Mouse (Mus musculus): ENCODE measurements around the gene Faf1. TPM values are rescaled to one million over a fixed set of nuclear protein-coding genes. Genes with fewer than 3 reads are reported as not detected.

Faf1 gene
- 1 to 10 TPM; 3.2 to 7.3 TPM for polyA plus RNA-seq (2017; shearing (Covaris generic))

DNA sequence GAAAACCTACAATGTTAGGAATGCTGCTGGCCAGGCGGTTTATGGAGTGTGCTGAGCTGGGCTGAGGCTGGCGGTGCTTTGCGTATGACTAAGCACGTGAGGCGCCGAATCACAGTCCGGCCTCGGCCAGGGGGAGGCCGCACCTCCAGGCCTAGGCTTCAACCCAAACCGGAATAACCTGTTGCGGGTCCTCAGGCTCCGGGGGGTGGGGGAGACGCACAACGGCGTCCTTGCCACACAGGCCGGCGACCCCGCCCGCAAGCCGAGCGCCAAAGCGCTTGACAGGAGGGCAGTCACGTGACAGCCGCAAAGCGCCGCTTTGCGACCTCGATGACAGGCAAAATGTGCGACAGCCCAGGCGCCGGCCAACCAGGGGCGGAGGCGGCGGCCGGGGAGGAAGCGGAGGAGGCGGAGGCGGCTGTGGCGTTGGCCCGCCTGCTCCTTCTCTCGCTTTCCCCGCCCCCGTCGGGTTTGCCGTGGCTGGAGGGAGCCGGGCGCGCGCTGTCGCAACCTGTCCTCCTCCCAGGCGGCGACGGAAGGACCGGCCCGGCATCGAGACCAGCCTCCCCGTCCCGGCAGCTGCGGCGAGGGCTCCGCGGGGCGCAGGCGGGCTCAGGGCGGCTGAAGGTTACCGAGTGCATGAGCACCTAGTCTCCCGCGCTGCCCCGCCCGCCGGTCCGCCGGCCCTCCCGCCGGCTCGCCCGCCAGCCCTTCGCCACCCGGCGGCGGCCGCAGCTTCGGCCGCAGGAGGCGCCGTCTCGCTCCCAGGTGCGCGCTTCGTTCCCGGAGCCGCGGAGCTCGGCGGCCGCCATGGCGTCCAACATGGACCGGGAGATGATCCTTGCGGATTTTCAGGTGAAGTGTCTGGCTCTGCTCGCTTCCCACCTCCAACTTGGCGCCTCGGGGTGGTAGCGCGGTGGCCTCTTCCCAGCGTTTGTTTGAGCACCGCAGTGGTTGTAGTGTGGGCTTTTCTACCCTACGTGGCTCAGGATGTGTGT, at the start of gene Faf1:
Faf1 (plus strand) TSS at position 371 of the 998 bp plus-strand sequence.
- peak; percentile 89 for ATAC-seq

DNA sequence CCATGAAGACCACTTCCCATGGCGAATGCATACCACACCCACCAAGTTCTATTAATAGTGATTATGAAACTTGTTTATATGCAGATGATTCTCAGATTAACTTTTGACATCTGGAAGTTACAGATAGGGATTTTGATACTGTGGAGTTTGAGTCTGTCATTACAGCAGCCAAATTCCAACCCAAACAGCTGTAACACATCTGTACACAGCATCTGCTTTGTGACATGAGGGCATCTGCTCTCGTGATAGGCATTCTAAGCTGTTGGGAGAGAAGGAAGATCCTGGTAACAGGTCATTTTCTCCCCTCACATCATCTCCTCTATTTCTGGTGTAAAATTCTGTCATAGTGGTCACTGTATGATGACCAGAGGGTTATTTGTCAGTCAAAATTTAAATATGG, 46.2 kb upstream of the Faf1 start:
- no peak for ATAC-seq

DNA sequence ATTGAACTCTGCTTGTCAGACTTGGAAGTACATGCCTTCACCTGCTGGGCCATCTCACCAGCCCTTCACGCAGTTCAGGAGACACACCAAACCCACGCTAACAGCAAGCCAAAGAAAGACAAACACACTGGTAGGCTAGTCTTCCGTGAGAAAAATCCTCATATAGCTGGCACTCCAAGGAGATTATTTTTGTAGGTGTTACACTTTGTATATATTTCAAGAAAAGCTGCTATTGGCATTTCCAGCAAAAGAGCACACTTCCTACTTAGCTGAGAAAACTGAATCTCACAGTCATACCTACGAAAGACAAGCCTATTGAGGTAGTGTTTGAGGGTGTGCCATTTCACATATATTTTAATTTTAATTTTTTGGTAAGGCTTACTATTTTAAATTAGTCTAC, 45.4 kb upstream of the Faf1 start:
- no peak for ATAC-seq

DNA sequence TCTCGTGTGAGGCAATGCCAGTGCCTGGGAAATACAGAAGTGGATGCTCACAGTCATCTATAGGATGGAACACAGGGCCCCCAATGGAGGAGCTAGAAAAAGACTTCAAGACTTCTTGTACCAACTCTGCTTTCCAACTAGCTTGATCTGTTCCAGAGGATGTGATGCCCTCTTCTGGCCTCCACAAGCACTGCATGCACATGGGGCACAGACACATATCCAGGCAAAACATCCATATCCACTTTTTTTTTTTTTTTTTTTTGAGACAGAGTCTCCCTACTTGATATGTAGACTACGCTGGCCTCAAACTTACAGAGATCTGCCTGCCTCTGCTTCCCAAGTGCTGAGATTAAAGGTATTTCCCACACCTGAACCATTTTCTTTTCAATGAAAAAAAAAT, 41.4 kb upstream of the Faf1 start:
- no peak for ATAC-seq

DNA sequence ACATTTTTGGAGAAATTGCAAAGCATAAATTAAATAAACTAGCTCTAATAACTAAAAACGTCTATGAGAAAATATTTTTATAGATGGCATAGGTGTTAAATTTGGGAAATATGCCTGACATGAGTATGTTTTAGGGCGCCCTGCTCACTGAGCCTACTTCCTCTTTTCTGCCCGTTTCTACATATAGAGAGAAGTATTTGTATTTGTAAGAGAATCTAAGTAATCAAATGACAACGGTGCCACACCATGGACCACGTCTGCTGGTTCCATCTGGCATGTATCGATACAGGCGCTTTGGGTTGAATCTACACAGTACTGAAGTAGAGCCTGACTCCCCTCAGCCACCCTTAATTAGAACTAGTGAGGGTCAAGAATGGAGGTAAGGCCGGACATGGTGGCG, 37.0 kb upstream of the Faf1 start:
- no peak for ATAC-seq

DNA sequence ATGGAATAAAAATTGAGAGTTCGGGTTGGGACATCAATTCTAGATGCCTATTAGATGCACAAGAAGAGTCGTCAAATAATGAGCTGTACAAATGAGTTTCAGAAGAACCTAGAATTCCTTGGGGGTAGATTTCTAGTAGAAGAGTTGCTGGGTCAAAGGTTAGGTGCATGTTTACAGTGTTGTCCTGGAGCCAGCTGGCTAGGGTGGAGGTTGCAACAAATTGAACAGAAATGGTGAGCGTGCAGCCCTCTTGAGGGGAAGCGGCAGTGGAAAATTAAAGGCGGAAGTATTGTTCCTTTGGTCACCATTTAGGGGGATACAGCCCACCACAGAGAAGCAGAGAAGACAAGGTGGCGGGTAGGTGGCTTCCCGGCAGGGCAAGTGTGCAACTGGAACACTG, 36.2 kb upstream of the Faf1 start:
- ATAC-seq, result no peak

DNA sequence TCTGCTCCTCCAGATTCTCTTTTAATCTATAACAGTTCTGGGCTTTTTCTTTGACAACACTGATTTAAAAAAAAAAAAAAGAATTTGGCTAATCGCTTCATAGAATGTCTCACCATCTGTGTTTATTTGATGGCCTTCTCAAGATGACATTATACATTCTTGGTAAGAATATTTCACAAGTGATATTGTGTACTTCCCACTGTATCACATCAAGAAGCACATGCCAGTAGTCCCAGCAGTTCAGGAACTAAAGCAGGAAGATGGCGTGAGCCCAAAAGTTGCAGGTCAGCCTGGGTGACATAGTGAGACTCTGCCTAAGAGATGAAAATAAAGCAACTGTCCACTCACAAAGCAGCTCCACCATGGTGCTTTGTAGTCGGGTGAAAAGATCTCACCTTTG, 34.9 kb upstream of the Faf1 start:
- no peak for ATAC-seq

DNA sequence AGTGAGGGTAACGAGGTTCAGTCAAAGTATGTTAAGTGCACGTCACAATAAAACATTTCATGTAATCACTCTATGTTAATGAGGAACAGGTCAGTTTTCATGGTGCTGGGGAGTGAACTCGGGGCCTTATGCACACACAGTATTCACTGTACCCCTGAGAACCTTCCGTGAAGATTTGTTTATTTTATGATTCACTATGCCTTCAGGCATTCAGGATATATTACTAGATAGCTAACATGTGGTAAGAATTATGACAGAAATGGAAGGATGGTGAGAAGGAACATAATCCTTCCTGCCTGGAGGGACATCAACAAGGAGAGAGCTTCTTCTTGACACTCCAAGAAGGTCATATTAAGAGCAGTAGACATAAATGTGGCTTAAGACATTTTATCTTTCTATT, 29.1 kb upstream of the Faf1 start:
- ATAC-seq, result no peak

DNA sequence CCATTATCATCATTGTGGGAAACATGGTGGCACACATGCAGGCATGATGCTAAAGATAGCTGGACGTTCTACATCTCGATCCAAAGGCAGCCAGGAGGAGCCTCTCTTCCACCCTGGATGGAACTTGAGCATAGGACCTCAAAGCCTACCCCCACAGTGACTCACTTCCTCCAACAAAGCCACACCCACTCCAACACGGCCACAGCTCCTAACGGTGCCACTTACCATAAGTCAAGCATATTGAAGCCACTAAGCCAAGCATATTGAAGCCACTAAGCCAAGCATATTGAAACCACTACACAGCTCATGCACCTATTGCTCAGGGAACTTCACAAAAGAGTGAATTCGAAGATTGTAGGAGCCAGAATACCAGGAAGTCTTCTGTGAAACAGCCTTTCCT, 27.1 kb upstream of the Faf1 start:
- ATAC-seq, result no peak

DNA sequence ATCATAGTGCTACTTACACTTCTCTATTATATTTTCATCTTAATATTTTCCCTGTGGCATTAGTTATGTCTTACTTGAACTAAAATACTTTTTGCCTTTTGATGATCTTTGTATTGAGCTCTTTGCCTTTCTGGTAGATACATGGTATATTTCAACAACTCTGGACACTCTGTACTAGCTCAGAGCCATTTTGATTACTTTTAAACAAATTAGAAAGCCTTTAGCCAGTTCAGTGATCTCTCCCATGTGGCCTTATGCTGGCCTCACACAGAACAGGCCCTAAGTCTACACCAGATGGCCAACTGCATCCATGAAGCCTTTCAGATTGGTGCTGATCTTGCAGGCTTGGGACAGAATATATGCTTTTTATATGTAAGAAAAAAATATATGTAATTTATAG, 23.1 kb upstream of the Faf1 start:
- ATAC-seq, result no peak

DNA sequence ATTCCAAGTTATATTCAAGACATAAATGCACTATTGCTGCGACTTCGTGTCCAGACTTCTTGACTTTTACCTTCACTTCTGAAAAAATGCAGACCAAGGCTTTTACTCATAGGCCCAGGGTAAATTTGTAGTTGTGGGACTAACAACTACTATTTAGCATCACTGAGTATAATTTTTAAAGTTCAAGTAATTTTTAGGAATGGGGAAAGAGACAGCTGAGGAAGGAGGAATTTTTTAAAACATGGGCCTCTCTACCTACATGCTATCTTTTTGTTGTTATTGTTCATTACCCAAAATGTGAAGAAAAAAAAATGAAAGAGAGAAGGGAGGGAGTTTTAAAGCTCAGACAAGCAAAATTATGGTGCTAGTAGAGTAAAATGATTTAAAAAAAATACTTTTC, 21.7 kb upstream of the Faf1 start:
- ATAC-seq, result no peak

DNA sequence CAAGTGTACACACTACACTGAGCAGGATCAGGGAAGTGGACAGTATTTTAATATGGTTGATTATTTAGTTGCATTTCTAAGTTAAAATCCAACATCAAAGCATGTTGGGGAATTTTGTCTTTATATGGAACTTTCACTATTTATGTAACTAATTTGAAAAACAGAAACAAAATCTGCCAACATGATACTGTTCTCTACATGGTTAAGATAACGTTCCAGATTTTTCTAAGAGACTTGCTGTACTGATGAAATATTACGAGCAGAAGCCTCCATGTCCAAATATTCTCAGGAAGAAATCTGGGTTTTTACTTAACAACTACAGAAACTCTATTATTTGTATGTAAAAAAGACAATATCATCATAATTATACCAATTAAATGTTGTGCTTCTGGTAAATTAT, 20.6 kb upstream of the Faf1 start:
- no peak for ATAC-seq

DNA sequence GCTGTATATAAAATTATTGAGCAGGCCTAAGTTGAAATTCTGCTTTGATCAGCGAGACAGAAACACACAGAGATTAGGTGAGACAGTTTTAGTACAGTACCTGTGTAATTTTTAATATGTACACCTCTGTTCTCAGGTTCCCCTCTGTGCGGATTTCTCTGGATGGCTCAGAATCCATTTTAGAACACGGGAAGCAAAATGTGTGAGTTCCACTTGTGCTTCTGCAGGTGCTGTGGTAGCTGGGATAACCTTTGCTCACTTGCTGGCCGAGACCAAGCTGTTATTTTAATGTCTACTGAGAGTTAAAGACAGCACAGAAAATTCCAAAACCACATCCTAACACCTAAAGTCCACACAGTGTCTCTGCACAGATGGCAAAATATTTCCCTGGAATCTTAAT, 20.1 kb upstream of the Faf1 start:
- ATAC-seq, result no peak

DNA sequence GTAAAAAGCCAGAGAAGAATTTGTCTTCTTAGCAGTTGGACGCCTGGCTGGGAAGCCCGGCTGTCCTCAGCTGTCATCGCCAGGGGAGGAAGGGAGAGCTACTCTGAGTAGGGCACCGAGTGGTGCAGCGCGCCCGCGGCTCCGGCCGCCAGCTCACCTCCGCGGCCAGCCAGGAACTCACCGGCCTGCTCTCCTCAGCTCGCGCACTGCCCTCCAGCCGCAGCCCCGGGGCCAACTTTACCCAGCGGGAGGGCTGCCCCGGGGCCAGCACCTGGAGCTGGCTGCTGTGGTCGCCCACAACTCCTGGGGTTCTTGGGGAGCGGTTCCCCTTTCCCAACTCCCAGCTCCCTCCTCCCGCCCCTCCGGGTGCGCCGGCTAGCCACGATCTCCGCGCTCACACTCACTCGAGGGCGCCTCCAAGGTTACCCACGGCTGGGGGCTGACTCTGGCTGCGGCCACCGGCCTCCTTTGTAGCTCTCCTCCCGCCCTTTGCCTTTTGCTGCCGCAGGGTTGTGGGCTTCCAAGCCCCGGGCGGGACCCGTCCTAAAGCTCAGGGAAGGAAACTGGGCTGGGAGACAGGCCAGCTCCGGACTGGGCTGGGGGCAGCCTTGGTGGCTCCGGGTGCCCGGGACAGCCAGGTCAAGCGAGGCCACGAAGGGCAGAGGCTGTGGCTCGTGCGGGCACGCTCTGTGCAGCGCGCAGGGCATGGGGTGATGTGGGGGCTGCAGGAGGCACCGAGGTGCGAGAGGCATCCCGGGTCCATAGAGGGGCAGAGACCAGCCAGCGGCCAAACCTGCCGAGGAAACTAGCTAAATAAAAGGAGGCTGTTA, 19.2 kb upstream of the Faf1 start:
- peak; percentile 58 for ATAC-seq

DNA sequence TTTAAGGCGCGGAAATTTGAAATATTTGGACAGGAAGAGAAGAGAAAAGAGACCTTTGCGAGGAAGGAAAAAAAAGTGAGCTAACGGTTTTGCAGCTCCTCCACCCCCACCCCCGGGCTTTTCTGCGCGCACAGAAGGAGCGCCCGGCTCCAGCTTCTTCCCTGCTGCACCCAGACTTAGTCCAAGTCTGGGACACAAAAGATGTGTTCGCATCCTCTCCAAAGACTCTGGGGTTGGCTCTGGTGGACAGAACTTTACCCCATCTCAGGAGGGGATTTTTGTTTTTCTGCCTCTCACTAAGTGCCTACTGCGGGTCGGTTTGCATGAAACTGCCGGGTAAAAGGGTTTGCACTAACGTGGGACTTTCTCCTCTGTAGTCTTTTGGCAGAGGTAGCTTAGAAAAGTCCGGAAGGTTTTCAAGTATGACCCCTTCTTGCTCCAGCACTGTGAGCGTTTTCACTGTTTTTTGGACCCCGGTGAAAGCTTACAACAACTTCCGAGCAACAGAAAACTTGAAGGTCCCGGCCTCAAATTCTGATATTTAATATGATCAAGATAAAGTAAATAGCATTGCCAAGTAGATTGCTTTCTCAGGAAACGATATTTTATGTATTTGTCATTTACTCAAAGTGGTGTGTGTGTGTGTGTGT, 18.4 kb upstream of the Faf1 start:
- ATAC-seq, result peak; percentile 60

DNA sequence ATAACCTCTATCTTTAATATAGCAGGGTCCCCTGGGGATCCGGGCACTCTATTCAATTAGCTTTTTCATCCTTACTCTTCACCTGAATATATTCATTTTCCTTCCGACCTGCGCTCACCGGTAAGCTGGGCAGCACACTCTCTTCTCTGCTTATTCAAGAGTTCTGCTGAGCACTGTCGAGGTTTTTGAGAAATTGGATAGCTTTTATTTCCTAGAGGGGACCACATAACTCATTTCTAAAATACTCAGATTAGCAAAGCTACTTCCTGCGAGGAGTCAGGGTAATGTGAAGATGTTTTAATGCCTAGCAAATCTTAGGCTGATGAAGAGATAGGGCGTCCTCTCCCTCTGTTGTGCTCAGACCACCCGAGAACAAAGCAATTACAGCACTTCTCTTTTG, 17.6 kb upstream of the Faf1 start:
- no peak for ATAC-seq

DNA sequence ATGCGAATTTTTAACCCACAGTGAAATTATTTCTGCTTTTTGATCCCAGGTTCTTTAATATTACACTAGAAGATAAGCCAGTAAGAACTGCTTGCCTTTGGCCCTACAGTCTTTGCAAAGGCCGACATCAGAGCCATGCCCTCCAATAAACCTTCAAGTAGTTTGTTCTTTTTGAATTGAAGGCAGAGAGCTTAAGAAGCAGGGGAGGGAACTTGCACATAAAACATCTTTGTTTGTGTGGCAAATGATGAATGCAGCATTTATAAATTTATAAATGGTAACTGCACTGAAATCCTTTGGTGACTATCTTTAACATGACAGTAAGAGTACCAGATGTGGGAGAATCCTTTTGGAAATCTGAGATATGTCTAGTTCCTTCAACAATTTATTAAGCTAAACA, 16.8 kb upstream of the Faf1 start:
- ATAC-seq, result no peak

DNA sequence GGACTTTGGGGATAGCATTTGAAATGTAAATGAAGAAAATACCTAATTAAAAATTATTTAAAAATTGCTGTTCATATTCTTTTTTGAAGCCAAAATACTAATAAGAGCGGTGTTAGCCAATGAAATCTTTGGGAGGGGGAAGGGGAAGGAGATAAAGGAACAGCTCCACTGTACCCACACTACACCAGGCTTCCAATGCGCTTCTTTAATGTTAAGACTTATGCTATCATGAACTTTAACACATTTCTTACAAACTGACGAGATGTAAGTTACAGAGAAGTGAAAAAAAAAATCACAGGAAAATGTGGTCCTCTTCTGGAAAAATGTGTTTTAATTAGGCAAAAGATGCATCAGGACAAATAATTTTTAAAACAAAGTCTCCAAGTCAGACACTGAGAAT, 15.8 kb upstream of the Faf1 start:
- ATAC-seq, result no peak

DNA sequence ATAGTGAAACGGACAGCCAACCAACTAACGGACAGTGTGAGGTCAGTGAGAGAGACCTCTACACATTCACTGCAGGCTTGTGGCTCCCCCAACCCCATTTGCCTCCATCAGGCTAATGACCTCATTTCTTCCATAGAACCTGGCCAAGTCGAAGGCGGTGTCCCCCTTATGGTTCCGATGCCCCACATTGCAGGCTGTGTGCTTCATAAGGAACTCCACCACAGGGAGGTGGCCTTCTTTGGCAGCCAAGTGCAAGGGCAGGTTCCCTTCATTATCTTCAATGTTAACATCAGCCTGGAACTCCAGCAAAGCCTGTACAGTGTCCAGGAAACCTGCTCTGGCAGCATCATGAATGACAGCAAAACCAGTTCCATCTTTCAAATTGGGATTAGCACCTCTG, 15.2 kb upstream of the Faf1 start:
- no peak for ATAC-seq

DNA sequence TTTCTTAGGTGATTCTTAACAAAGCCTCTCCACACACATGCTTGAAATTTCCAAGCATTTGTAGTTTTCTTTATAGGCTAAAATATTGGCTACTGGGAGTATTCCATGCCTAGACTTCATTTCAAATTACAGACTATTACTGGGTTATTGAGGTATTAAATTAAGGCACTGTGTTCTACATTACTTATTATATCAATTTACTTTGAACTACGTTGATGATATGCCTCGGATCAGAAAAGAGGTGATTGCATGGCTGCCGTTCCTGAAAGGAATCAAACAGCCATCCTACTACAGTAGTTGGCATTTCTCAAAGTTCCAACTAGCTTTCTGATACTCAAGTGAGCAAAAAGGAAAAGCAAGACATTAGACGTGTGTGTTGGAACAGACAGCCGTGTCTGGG, 14.1 kb upstream of the Faf1 start:
- ATAC-seq, result no peak

DNA sequence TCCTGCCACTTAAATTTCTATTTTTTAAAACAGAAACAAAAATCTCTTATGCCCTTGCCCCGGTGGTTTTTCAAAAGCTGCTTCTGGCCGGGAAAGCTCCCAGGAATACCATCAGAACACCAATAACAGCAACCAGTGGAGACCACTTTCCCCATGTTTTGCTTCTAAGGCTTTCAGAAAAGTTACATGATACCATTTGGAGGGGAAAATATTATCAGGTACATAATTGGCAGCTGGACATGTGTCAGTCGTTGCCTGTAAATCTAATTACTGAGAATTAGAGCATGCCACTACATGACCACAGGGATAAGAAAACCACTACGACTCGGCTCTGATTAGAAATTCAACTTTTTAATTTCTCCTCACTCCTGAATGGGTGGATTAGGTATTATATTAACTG, 12.3 kb upstream of the Faf1 start:
- ATAC-seq, result no peak

DNA sequence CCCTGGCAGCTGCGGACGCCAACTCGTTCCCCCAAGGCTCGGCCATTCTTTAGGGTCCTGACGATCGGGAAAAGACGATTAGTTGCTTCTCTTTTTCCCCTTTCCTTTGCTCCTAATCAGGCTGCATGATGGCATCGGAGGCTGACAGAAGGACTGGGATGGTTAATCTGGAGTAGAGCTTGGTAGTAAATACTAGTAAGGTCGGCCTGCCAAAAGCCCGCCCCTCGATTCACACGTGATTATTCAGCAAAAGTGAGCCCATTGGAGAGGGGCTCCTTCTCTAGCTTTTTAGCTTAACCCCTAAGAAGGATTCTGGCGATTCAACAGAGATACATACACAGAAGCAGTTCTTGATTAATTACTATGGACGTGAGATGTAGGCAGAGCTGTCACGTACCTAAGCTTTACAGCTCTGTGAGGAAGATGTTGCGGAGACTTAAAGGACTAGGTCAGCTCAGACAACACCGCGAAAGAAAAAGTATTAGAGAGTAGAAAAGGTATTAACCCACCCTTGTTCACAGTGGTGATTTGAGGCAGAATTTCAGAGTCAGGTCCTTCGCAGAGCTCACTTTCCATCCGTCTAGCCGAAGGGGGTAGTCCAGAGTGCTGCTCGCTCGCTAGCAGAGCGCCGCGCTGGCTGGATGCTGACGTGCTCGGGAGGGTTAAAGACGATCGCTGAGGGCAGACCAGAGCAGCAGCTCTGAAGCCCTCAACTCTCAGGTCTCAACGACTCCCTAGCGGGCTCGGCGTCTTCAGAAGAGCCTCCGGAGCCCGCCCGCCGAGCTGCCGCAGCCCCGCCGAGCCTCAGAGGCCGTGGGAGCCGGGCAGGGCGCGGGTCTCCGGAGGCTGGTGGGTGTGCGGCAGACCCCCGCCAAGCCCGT, 11.0 kb upstream of the Faf1 start:
- ATAC-seq, result peak; percentile 57

Measured in CD4-positive, CD25-positive, alpha-beta regulatory T cell, adult 4 months (primary cell).